Mouse (Mus musculus): Measurements from ENCODE around the gene Unc13b. TPM values are rescaled to one million over a fixed set of nuclear protein-coding genes. Genes with fewer than 3 reads are reported as not detected.
A peak's percentile ranks its signal among the peaks of the same experiment; 100 is the strongest.

Gene Unc13b
- polyA plus RNA-seq, 1 experiment from 2014 or later: 20.2 TPM

DNA sequence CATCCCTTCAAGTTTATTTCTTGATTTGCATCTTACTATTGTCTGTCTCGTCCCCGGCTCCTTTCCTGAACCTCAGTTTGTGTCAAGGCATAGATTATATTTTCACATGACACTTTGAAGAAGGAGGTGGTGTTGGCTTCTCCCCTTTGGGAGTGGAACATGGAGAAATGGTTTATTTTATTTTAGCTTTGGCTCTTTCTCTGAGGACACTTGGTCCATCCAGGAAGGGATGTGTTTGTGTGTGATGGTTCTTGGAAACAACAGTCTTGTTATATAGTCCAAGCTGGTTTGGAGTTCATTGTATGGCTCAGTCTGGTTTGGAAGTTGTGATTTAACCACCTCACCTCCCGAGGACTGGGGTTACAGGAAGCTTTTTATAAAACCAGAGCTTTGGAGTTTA is 944 bp downstream of the Unc13b start:
- H3K4me2 ChIP-seq (replicated peaks): peak overlapping the region; percentile 78
- H3K4me3 ChIP-seq (replicated peaks): peak overlapping the region; percentile 79
- peak overlapping the region; percentile 82 for H3K9ac ChIP-seq (replicated peaks)
- H3K27me3 ChIP-seq: no peaks in the 10 kb centered on the region
- 38% methylated on average over 3 of the region's 3 CpGs for WGBS
- H3K4me1 ChIP-seq (replicated peaks): peaks cover 17% of the 10 kb centered on the region
- H3K9me3 ChIP-seq: no peaks in the 10 kb centered on the region
- H3K36me3 ChIP-seq: no peaks in the 10 kb centered on the region
- no peak for ATAC-seq
- H3K27ac ChIP-seq: no peak overlapping the region

DNA sequence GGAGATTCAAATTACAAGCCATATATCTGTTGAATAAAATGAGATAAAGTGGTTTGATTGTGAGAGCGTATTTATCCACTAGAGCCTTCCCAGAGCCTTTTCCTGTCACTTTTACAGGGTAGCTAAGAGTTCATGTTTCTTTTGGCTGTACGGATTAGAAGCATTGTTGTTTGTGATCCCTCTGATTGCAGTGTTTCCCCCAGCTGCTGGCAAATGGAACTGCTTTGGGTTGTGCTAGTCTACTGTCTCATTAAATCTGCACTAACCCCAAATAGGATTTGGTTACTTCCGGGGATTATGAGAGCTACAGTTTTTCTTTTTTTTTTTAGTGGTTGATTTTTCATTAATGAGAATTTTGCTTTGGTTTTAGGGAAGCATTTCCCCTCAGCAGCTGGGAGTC is 1.5 kb downstream of the Unc13b start:
- Histone ChIP-seq H3K4me3 (replicated peaks) (peak overlapping the region; percentile 79; the same call in 1 of the 2 replicates), H3K36me3 (no peaks in the 10 kb centered on the region), H3K9ac (replicated peaks) (no peak overlapping the region), H3K4me1 (replicated peaks) (peaks cover 17% of the 10 kb centered on the region), H3K4me2 (replicated peaks) (peak overlapping the region; percentile 78), H3K9me3 (no peaks in the 10 kb centered on the region), H3K27ac (no peak overlapping the region), H3K27me3 (no peaks in the 10 kb centered on the region)
- 46% methylated on average over 3 of the region's 3 CpGs for WGBS
- no peak for ATAC-seq

DNA sequence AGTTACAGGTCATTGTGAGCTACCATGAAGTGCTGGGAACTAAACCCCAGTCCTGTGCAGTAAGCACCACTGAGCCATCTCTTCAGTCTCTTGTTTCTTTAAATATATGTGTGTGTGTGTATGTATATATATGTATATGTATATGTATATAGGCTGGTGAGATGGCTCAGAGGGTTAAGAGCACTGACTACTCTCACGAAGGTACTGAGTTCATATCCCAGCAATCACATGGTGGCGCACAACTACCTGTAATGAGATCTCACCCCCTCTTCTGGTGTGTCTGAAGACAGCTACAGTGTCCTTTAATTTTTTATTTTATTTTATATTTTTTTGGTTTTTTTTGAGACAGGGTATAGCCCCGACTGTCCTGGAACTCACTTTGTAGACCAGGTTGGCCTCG is 6.7 kb downstream of the Unc13b start:
- no peak for ATAC-seq
- H3K4me3 ChIP-seq (replicated peaks): no peak overlapping the region
- H3K4me2 ChIP-seq (replicated peaks): no peak overlapping the region
- H3K4me1 ChIP-seq (replicated peaks): peaks cover 5% of the 10 kb centered on the region; the same call in 1 of the 2 replicates
- WGBS: 94% methylated on average over 4 of the region's 4 CpGs
- H3K9me3 ChIP-seq: no peaks in the 10 kb centered on the region
- no peak overlapping the region for H3K27ac ChIP-seq
- no peaks in the 10 kb centered on the region for H3K27me3 ChIP-seq
- no peak overlapping the region for H3K9ac ChIP-seq (replicated peaks)
- no peaks in the 10 kb centered on the region for H3K36me3 ChIP-seq

DNA sequence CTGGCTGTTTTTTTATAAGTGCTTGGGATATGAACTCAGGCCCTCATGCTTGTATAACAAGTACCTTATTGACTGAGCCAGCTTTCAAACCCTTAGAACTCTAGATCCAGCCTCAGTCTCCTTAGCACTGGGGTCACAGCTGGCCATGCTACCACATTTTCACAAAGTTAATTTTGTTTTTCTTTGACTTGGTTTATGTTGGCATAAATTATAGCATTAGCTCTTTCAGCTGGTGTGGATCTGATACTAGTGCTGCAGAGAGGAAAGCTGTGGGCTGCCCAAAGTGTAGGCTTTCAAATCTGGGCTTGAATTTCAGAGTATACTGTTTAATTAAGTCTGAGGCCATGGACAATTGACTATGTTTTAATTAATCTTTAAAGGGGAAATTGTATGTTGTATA is 16.2 kb downstream of the Unc13b start:
- no peak overlapping the region for H3K4me3 ChIP-seq (replicated peaks)
- H3K4me2 ChIP-seq (replicated peaks): no peak overlapping the region
- no peak overlapping the region for H3K9ac ChIP-seq (replicated peaks)
- H3K4me1 ChIP-seq (replicated peaks): no peaks in the 10 kb centered on the region
- no peaks in the 10 kb centered on the region for H3K9me3 ChIP-seq
- H3K27me3 ChIP-seq: no peaks in the 10 kb centered on the region
- H3K27ac ChIP-seq: no peak overlapping the region
- H3K36me3 ChIP-seq: no peaks in the 10 kb centered on the region
- ATAC-seq: no peak

DNA sequence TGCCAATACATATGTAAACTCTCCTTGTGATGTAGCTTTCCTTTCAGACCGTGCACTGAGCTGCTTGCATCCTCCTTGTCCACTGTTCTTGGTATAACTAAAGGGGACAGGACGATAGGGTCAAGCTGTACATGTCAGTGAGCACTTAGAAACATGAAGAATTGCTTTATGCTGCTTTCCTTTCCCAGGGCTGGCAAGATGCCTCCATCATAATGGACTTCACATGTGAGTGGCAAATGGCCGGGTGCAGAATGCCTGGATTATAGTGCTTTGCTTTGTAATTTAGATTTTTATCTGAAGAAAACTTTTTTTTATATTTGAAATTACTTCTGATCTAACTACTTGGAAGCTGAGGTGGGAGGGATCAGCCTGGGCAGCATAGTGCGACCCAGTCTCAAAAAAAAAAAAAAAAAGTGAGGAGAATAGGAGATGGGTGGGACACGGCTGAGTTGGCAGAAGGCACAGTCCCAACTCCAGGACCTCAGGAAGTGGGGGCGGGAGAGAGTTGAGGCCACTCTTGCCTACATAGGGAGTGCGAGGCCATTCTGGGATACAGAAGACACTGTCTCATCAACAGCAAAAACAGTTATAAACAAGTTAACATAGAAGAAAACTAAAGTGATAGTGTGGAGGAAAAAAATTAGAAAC is 19.4 kb downstream of the Unc13b start:
- Histone ChIP-seq H3K4me1 (replicated peaks) (no peaks in the 10 kb centered on the region), H3K36me3 (no peaks in the 10 kb centered on the region), H3K27ac (no peak overlapping the region), H3K9ac (replicated peaks) (no peak overlapping the region), H3K4me3 (replicated peaks) (no peak overlapping the region), H3K9me3 (no peaks in the 10 kb centered on the region), H3K27me3 (no peaks in the 10 kb centered on the region), H3K4me2 (replicated peaks) (no peak overlapping the region)
- WGBS: 64% methylated on average over 7 of the region's 7 CpGs
- ATAC-seq: no peak

DNA sequence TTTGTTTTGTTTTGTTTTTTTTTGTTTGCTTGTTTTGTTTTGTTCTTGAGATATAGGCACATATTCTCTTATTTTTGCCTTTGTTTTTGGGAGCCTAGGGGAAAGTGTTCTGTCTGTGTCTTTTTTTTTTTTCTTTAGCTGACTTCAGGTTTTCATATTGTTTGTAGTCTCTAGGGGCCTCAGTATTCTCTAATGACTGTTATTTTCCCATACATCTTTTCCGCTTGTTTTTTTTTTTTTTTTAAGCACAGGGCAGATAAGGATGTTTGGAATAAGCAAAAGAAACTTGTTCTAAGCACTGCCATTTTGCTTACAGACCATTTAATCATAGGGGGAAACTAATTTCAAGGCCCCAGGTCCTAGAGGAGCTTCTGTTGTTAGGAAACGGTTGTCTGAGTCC is 23.7 kb downstream of the Unc13b start:
- Histone ChIP-seq H3K36me3 (no peaks in the 10 kb centered on the region), H3K27ac (no peak overlapping the region), H3K4me2 (replicated peaks) (no peak overlapping the region), H3K4me3 (replicated peaks) (no peak overlapping the region), H3K9ac (replicated peaks) (no peak overlapping the region), H3K27me3 (no peaks in the 10 kb centered on the region), H3K4me1 (replicated peaks) (no peaks in the 10 kb centered on the region), H3K9me3 (no peaks in the 10 kb centered on the region)
- no peak for ATAC-seq
- WGBS: 86% methylated on average over 2 of the region's 2 CpGs

DNA sequence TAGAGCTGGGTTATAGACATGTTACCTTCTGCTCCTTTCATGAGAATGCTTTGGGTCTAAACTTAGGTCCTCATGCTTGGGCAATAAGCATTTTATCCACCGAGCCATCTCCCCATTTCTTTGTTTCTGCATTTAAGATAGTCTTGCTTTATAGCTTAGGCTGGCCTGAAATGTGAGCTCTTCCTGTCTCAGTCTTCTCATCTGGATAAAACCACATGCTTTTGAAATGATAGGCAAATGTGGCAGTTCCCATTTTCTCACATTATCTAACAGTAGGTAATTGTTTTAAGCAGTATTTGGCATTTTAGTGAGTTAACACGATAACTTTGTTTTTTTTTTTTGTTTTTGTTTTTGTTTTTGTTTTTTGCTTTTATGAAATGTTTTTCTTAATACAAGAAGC is 31.2 kb downstream of the Unc13b start:
- ATAC-seq: no peak
- Histone ChIP-seq H3K4me2 (replicated peaks) (no peak overlapping the region), H3K27me3 (no peaks in the 10 kb centered on the region), H3K4me3 (replicated peaks) (no peak overlapping the region), H3K27ac (no peak overlapping the region), H3K9me3 (no peaks in the 10 kb centered on the region), H3K9ac (replicated peaks) (no peak overlapping the region), H3K36me3 (0 out of 2 replicates have a peak, but pooled peaks cover 3% of the 10 kb centered on the region), H3K4me1 (replicated peaks) (no peaks in the 10 kb centered on the region)
- 93% methylated on average over 2 of the region's 2 CpGs for WGBS

DNA sequence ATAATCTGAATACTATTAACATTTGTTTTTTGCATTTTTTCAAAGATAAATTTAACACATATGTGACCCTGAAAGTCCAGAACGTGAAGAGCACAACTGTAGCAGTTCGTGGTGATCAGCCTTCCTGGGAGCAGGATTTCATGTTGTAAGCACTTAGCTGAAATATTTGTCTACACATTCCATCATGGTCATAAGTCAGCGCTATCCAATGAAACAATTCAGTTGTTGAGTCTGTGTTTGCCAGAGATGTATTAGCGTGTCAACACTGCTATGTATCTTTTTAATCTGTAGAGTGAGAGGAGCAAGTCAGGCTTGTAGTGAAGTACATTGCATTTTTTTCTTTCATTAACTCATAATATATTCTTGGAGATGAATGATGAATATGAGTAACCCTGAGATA is 32.4 kb downstream of the Unc13b start:
- H3K36me3 ChIP-seq: 0 out of 2 replicates have a peak, but pooled peaks cover 3% of the 10 kb centered on the region
- WGBS: 91% methylated on average over 4 of the region's 4 CpGs
- no peaks in the 10 kb centered on the region for H3K4me1 ChIP-seq (replicated peaks)
- H3K4me2 ChIP-seq (replicated peaks): no peak overlapping the region
- H3K27ac ChIP-seq: no peak overlapping the region
- H3K27me3 ChIP-seq: no peaks in the 10 kb centered on the region
- no peak overlapping the region for H3K9ac ChIP-seq (replicated peaks)
- H3K4me3 ChIP-seq (replicated peaks): no peak overlapping the region
- no peaks in the 10 kb centered on the region for H3K9me3 ChIP-seq
- no peak for ATAC-seq

DNA sequence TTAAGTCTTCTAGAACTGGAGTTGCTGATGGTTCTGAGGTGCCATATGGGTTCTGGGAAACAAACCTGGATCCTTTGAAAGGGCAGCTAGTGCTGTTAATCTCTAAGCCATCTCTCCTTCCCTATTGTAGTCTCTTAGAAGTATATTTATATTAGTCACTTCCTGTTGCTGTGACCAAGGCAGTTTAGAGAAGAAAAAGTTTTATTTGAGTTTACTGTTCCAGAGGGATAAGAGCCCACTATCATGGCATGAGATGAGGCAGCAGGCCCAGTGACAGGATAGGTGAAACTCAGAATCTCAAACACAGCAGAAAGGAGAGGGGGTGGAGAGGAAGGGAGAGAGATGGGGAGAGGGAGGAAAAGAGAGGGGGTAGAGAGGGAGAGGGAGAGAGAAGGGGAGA is 54.7 kb downstream of the Unc13b start:
- no peak for ATAC-seq
- H3K36me3 ChIP-seq: 0 out of 2 replicates have a peak, but pooled peaks cover 3% of the 10 kb centered on the region
- H3K27me3 ChIP-seq: no peaks in the 10 kb centered on the region

DNA sequence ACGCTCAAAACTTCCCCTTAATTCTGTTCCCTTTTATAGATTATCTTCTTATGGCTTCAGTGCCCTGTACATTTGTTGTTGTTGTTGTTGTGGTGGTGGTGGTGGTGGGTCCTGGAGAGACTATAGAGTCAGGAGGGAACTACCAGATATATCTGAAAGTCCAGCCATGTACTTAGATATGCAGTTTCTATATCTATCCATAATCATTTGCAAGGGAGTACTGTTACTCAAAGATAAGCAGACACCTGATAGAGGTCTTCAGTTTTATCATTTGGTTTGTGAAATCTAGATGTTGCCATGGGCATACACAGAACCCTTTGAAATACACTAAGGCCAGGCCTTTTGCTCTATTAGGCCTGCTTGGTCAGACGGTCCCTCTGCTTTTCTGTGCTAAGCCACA is 55.8 kb downstream of the Unc13b start:
- Histone ChIP-seq H3K9ac (replicated peaks) (no peak overlapping the region), H3K4me1 (replicated peaks) (no peaks in the 10 kb centered on the region), H3K9me3 (no peaks in the 10 kb centered on the region), H3K4me3 (replicated peaks) (no peak overlapping the region), H3K27me3 (no peaks in the 10 kb centered on the region), H3K36me3 (0 out of 2 replicates have a peak, but pooled peaks cover 3% of the 10 kb centered on the region), H3K4me2 (replicated peaks) (no peak overlapping the region), H3K27ac (no peak overlapping the region)
- 80% methylated on average over 2 of the region's 2 CpGs for WGBS
- no peak for ATAC-seq

More for the DNA sequence above, 54.7 kb downstream of the Unc13b start:
- Histone ChIP-seq H3K27ac (no peak overlapping the region), H3K4me1 (replicated peaks) (no peaks in the 10 kb centered on the region), H3K9me3 (no peaks in the 10 kb centered on the region), H3K9ac (replicated peaks) (no peak overlapping the region), H3K4me2 (replicated peaks) (no peak overlapping the region), H3K4me3 (replicated peaks) (no peak overlapping the region)

DNA sequence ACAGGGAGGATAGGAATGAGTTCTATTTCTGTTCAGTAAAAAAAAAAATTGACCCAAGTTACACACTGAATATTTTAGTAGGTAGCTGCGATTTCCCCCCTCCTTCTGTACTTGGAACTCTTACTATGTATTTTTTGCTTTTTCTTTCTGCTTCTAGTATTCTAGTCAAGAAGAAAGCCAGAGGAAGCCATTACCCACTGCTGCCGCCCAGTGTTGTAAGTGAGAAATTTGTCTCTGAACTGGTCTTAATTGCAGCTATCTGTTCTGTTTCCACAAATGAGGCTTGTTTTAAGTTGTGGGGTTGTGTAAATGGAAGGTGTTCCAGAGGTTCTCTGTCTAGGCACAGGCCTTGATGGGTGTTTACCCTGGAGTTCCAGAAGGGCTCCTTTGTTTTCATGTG is 56.2 kb downstream of the Unc13b start:
- H3K4me3 ChIP-seq (replicated peaks): no peak overlapping the region
- 19% methylated on average over 2 of the region's 2 CpGs for WGBS
- no peak for ATAC-seq
- H3K9me3 ChIP-seq: no peaks in the 10 kb centered on the region
- H3K27me3 ChIP-seq: no peaks in the 10 kb centered on the region
- no peak overlapping the region for H3K9ac ChIP-seq (replicated peaks)
- H3K4me2 ChIP-seq (replicated peaks): no peak overlapping the region
- 0 out of 2 replicates have a peak, but pooled peaks cover 3% of the 10 kb centered on the region for H3K36me3 ChIP-seq
- H3K4me1 ChIP-seq (replicated peaks): no peaks in the 10 kb centered on the region
- H3K27ac ChIP-seq: no peak overlapping the region

DNA sequence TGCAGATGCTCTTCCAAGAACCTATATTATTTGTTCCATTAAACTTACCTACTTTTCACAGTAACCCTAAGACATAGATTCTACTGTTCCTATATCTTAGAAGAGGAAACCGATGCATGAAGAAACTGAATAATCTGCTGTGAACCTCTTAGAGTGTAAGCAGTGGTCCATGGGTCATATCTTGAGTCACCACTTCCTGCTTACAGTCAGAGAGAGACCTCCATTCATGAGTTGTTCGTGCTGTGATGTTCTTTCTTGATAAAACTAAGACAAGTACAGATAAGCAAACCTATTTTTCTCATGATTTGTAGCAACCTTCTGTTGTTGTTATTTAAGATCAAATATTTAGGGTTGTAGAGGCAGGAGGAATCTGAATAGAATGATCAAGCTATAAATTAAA is 57.5 kb downstream of the Unc13b start:
- H3K36me3 ChIP-seq: no peaks in the 10 kb centered on the region
- H3K27me3 ChIP-seq: no peaks in the 10 kb centered on the region
- no peak overlapping the region for H3K4me3 ChIP-seq (replicated peaks)
- no peak overlapping the region for H3K4me2 ChIP-seq (replicated peaks)
- WGBS: 83% methylated on average over 2 of the region's 2 CpGs
- H3K4me1 ChIP-seq (replicated peaks): no peaks in the 10 kb centered on the region
- H3K27ac ChIP-seq: no peak overlapping the region
- H3K9ac ChIP-seq (replicated peaks): no peak overlapping the region
- no peak for ATAC-seq
- no peaks in the 10 kb centered on the region for H3K9me3 ChIP-seq

DNA sequence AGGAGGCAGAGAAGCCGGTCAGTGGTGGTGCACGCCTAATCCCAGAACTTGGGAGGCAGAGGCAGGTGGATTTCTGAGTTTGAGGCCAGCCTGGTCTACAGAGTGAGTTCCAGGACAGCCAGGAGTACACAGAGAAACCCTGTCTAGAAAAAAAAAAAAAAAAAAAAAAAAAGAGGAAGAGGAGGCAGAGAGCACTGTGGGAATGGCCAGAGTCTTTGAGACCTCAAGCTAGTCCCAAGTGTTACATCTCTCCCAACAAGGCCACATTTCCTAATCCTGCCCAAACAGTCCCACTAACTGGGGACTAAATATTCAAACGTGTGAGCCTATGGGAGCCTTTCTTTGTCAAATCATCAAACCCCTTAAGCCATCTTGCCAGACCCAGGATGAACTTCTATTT is 71.0 kb downstream of the Unc13b start:
- H3K36me3 ChIP-seq: no peaks in the 10 kb centered on the region
- ATAC-seq: no peak
- H3K9ac ChIP-seq (replicated peaks): no peak overlapping the region
- no peak overlapping the region for H3K27ac ChIP-seq
- no peaks in the 10 kb centered on the region for H3K27me3 ChIP-seq
- H3K9me3 ChIP-seq: no peaks in the 10 kb centered on the region
- WGBS: 90% methylated on average over 3 of the region's 3 CpGs
- H3K4me1 ChIP-seq (replicated peaks): no peaks in the 10 kb centered on the region
- H3K4me2 ChIP-seq (replicated peaks): no peak overlapping the region
- no peak overlapping the region for H3K4me3 ChIP-seq (replicated peaks)
